ENCODE assay signal across 9 mouse cellular contexts in the genomic region with DNA sequence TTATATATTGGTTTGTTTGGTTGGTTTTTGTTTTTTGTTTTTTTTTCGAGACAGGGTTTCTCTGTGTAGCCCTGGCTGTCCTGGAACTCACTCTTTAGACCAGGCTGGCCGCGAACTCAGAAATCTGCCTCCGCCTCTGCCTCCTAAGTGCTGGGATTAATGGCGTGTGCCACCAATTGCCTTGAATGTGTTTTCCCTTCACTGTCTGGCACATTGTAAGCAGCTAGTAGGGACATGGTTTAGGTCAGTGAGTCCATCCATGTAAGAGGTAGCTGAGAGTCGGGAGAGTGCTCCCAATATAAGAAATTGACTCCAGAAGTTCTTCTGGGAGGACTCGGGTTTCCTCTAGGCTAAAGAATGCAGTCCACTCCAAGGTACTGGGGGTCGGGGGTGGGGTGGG. TPM values are rescaled to one million over a fixed set of nuclear protein-coding genes. Genes with fewer than 3 reads are reported as not detected.
DNase-seq lines count a peak whose midpoint lies in the region; ATAC-seq and TF ChIP-seq lines count a peak whose summit lies in the region.
"Had no signal": no experiment of that assay in that cellular context is flagged by ENCODE, and none has a peak within 500 bp of the region (broad histone marks: within the 10 kb centered on the region; RNA-seq: fewer than 3 reads in every experiment).

No protein-coding gene starts in this region.

- intact Hi-C loops in heart, postnatal 10 days (cut with DNase I): loop anchor here (5.0 kb wide), 1 partner anchor 147 kb away; the partner anchor contains the start of genes 4933405L10Rik and Enkd1

- H3K9me3 ChIP-seq in heart, embryonic 15.5 days (replicated peaks): no peaks in the 10 kb centered on the region
- no peaks in the 10 kb centered on the region for H3K9me3 ChIP-seq in ES-E14 (ENCODE audit: control insufficient read depth, insufficient read depth, low read depth, low read length)
- no peaks in the 10 kb centered on the region for H3K9me3 ChIP-seq in forebrain, embryonic 15.5 days
- no peaks in the 10 kb centered on the region for H3K9me3 ChIP-seq in liver, postnatal 0 days (ENCODE audit: low read length)

- no peak for TF ChIP-seq EP300 in liver, postnatal 0 days (IDR thresholded peaks at IDR 0.05; ENCODE audit: low read depth)

- in situ Hi-C loops in ES-E14 (cut with MboI; ENCODE audit: low sequenced_read_pairs in 2 of 2, unreplicated experiment in 2 of 2): no loop called here

- peaks cover 2% of the 10 kb centered on the region for H3K36me3 ChIP-seq in heart, embryonic 15.5 days
- H3K36me3 ChIP-seq in ES-E14 (ENCODE audit: control insufficient read depth, insufficient read depth, low read length, poor library complexity, severe bottlenecking): peaks cover 6% of the 10 kb centered on the region
- peaks cover under 1% of the 10 kb centered on the region; the same call in 1 of the 2 replicates for H3K36me3 ChIP-seq in forebrain, embryonic 15.5 days
- peaks cover under 1% of the 10 kb centered on the region; the same call in 1 of the 2 replicates for H3K36me3 ChIP-seq in liver, postnatal 0 days (replicated peaks; ENCODE audit: insufficient read depth, low read length)

- ATAC-seq in heart, embryonic 15.5 days (replicated peaks; ENCODE audit: insufficient number of reproducible peaks, insufficient read depth, low FRiP score, low read depth): no peak
- no peak; the same call in 1 of the 2 replicates for ATAC-seq in forebrain, embryonic 15.5 days (replicated peaks)
- no peak for ATAC-seq in liver, postnatal 0 days
- no peak for ATAC-seq in granulocyte monocyte progenitor cell, adult 5-6 weeks (replicated peaks; ENCODE audit: poor library complexity, severe bottlenecking)

- 26% methylated on average over 8 of the region's 8 CpGs for WGBS in heart, embryonic 15.5 days
- WGBS in forebrain, embryonic 15.5 days: 28% methylated on average over 8 of the region's 8 CpGs
- whole genome bisulfite sequencing in liver, postnatal 0 days (ENCODE audit: insufficient replicate concordance): 31% methylated on average over 8 of the region's 8 CpGs

- peak overlapping the region; percentile 88; the same call in 1 of the 2 replicates for H3K27ac ChIP-seq in heart, embryonic 15.5 days
- H3K27ac ChIP-seq in ES-E14 (ENCODE audit: insufficient read depth, low read depth, low read length, poor library complexity, severe bottlenecking): no peak overlapping the region
- H3K27ac ChIP-seq in forebrain, embryonic 15.5 days (replicated peaks): peak overlapping the region; percentile 81; the same call in 1 of the 2 replicates
- no peak overlapping the region; the same call in 1 of the 2 replicates for H3K27ac ChIP-seq in liver, postnatal 0 days (ENCODE audit: low read depth)

- H3K4me2 ChIP-seq in heart, embryonic 15.5 days: peak overlapping the region; percentile 95
- H3K4me2 ChIP-seq in forebrain, embryonic 15.5 days (replicated peaks): peak overlapping the region; percentile 99
- peak overlapping the region; percentile 100 for H3K4me2 ChIP-seq in liver, postnatal 0 days (ENCODE audit: low read depth, low read length)

- peak overlapping the region; percentile 78 for H3K4me3 ChIP-seq in heart, embryonic 15.5 days
- H3K4me3 ChIP-seq in ES-E14 (ENCODE audit: insufficient read depth in 1 of 2, low read depth in 1 of 2, low read length in 2 of 2, poor library complexity in 1 of 2, severe bottlenecking in 1 of 2): peak overlapping the region; percentile 6 to 98
- H3K4me3 ChIP-seq in forebrain, embryonic 15.5 days: peak overlapping the region; percentile 92
- peak overlapping the region; percentile 76 for H3K4me3 ChIP-seq in liver, postnatal 0 days (ENCODE audit: low read depth, low read length)

- peak overlapping the region; percentile 80; the same call in 1 of the 2 replicates for H3K9ac ChIP-seq in heart, embryonic 15.5 days
- no peak overlapping the region; the same call in 1 of the 2 replicates for H3K9ac ChIP-seq in ES-E14 (ENCODE audit: insufficient read depth, low read depth, low read length, poor library complexity, severe bottlenecking)
- H3K9ac ChIP-seq in forebrain, embryonic 15.5 days (replicated peaks): peak overlapping the region; percentile 85; the same call in 1 of the 2 replicates
- H3K9ac ChIP-seq in liver, postnatal 0 days (replicated peaks): peak overlapping the region; percentile 82

- H3K27me3 ChIP-seq in heart, embryonic 15.5 days: no peaks in the 10 kb centered on the region
- no peaks in the 10 kb centered on the region for H3K27me3 ChIP-seq in forebrain, embryonic 15.5 days
- no peaks in the 10 kb centered on the region for H3K27me3 ChIP-seq in liver, postnatal 0 days (ENCODE audit: insufficient read depth, low read length)
- H3K27me3 ChIP-seq: Patski had no signal

- no peak for TF ChIP-seq CTCF in liver, postnatal 0 days (IDR thresholded peaks at IDR 0.05; ENCODE audit: low read depth)

- no peak for DNase-seq in heart, postnatal 10 days
- no peak for DNase-seq in ES-E14 (ENCODE audit: low read depth, low spot score)
- DNase-seq in liver, postnatal 0 days: no peak
- DNase-seq in retina, embryonic 14.5 days (ENCODE audit: low spot score): no peak
- DNase-seq in right cerebral cortex, postnatal 25 days: no peak

- H3K4me1 ChIP-seq in heart, embryonic 15.5 days (replicated peaks): peaks cover 42% of the 10 kb centered on the region
- peaks cover 6 to 13% of the 10 kb centered on the region in 2 experiments; a peak in 3 of 4 replicates for H3K4me1 ChIP-seq in ES-E14 (ENCODE audit: control insufficient read depth in 2 of 2, insufficient read depth in 2 of 2, low read length in 2 of 2, poor library complexity in 1 of 2)
- peaks cover 48% of the 10 kb centered on the region for H3K4me1 ChIP-seq in forebrain, embryonic 15.5 days
- H3K4me1 ChIP-seq in liver, postnatal 0 days (ENCODE audit: insufficient read depth): peaks cover 42% of the 10 kb centered on the region

TF ChIP-seq in ES-E14, 5 proteins besides CTCF, POLR2A, EP300 and RAD21:
- TF ChIP-seq ZNF384 (IDR thresholded peaks at IDR 0.05; ENCODE audit: low read depth, low read length) (no peak), MAFK (IDR thresholded peaks at IDR 0.05; ENCODE audit: insufficient read depth, low read depth, low read length) (no peak), ZC3H11A (IDR thresholded peaks at IDR 0.05; ENCODE audit: borderline replicate concordance, low read depth, low read length) (no peak), CHD2 (IDR thresholded peaks at IDR 0.05; ENCODE audit: low read depth, low read length) (no peak), HCFC1 (IDR thresholded peaks at IDR 0.05; ENCODE audit: borderline replicate concordance, insufficient read depth, low read length) (no peak)

RNA-seq across cellular contexts. Expression of gene Thap11, which starts 0.6 kb away (rescaled TPM):
- polyA plus RNA-seq in heart, embryonic 15.5 days (2015; fragmentation: Nextera tagmentation; extraction: Ambion mirVana): 44.7 and 52.5 TPM in 2 replicates
- 10 to 100 TPM; 27.5 to 31.9 TPM for total RNA-seq in heart, postnatal 10 days (2021)
- total RNA-seq in ES-E14 (2012; rRNA removed): 31.5 and 52.5 TPM in 2 replicates
- polyA plus RNA-seq in forebrain, embryonic 15.5 days (2015; fragmentation: Nextera tagmentation; extraction: Ambion mirVana): 70.5 and 73.6 TPM in 2 replicates
- polyA plus RNA-seq in liver, postnatal 0 days (2015; fragmentation: Nextera tagmentation; extraction: Ambion mirVana): 19.6 and 21.5 TPM in 2 replicates
- total RNA-seq in granulocyte monocyte progenitor cell, adult 5-6 weeks (2014; fragmentation: Nextera tagmentation): 20.4 and 30.1 TPM in 2 replicates
- 29.9 and 36.8 TPM in 2 replicates for total RNA-seq in granulocyte monocyte progenitor cell, adult 5-6 weeks (2017)

RNA-seq across cellular contexts. Expression of gene Cenpt, which starts 1.2 kb away (rescaled TPM):
- polyA plus RNA-seq in heart, embryonic 15.5 days (2015; fragmentation: Nextera tagmentation; extraction: Ambion mirVana): 30.1 and 36.8 TPM in 2 replicates
- total RNA-seq in heart, postnatal 10 days (2021): 1 to 10 TPM; 8.4 to 8.5 TPM
- 82.2 and 127 TPM in 2 replicates for total RNA-seq in ES-E14 (2012; rRNA removed)
- 65.0 and 66.4 TPM in 2 replicates for polyA plus RNA-seq in forebrain, embryonic 15.5 days (2015; fragmentation: Nextera tagmentation; extraction: Ambion mirVana)
- polyA plus RNA-seq in liver, postnatal 0 days (2015; fragmentation: Nextera tagmentation; extraction: Ambion mirVana): 8.9 and 9.0 TPM in 2 replicates
- total RNA-seq in granulocyte monocyte progenitor cell, adult 5-6 weeks (2014; fragmentation: Nextera tagmentation): 21.4 and 22.0 TPM in 2 replicates
- 9.9 and 10.0 TPM in 2 replicates for total RNA-seq in granulocyte monocyte progenitor cell, adult 5-6 weeks (2017)

RNA-seq across cellular contexts. Expression of gene Nutf2, which starts 6.1 kb away (rescaled TPM):
- 154 and 173 TPM in 2 replicates for polyA plus RNA-seq in heart, embryonic 15.5 days (2015; fragmentation: Nextera tagmentation; extraction: Ambion mirVana)
- total RNA-seq in heart, postnatal 10 days (2021): 10 to 100 TPM; 41.9 to 46.2 TPM
- total RNA-seq in ES-E14 (2012; rRNA removed): 185 and 242 TPM in 2 replicates
- polyA plus RNA-seq in forebrain, embryonic 15.5 days (2015; fragmentation: Nextera tagmentation; extraction: Ambion mirVana): 189 and 218 TPM in 2 replicates
- polyA plus RNA-seq in liver, postnatal 0 days (2015; fragmentation: Nextera tagmentation; extraction: Ambion mirVana): 67.6 and 71.9 TPM in 2 replicates
- 158 and 185 TPM in 2 replicates for total RNA-seq in granulocyte monocyte progenitor cell, adult 5-6 weeks (2014; fragmentation: Nextera tagmentation)
- total RNA-seq in granulocyte monocyte progenitor cell, adult 5-6 weeks (2017): 59.3 and 120 TPM in 2 replicates

RNA-seq across cellular contexts. Expression of gene Edc4, which starts 26.4 kb away (rescaled TPM):
- polyA plus RNA-seq in heart, embryonic 15.5 days (2015; fragmentation: Nextera tagmentation; extraction: Ambion mirVana): 25.3 and 34.7 TPM in 2 replicates
- 10 to 100 TPM; 30.9 to 32.5 TPM for total RNA-seq in heart, postnatal 10 days (2021)
- 93.9 and 117 TPM in 2 replicates for total RNA-seq in ES-E14 (2012; rRNA removed)
- 55.6 and 59.1 TPM in 2 replicates for polyA plus RNA-seq in forebrain, embryonic 15.5 days (2015; fragmentation: Nextera tagmentation; extraction: Ambion mirVana)
- polyA plus RNA-seq in liver, postnatal 0 days (2015; fragmentation: Nextera tagmentation; extraction: Ambion mirVana): 5.8 and 7.2 TPM in 2 replicates
- total RNA-seq in granulocyte monocyte progenitor cell, adult 5-6 weeks (2014; fragmentation: Nextera tagmentation): 26.7 and 29.3 TPM in 2 replicates
- total RNA-seq in granulocyte monocyte progenitor cell, adult 5-6 weeks (2017): 26.4 and 42.3 TPM in 2 replicates

RNA-seq across cellular contexts. Expression of gene Tsnaxip1, which starts 26.8 kb away (rescaled TPM):
- 0.06 and 0.29 TPM in 2 replicates for polyA plus RNA-seq in heart, embryonic 15.5 days (2015; fragmentation: Nextera tagmentation; extraction: Ambion mirVana)
- not detected for total RNA-seq in heart, postnatal 10 days (2021)
- 0.13 and 0.26 TPM in 2 replicates for total RNA-seq in ES-E14 (2012; rRNA removed)
- polyA plus RNA-seq in forebrain, embryonic 15.5 days (2015; fragmentation: Nextera tagmentation; extraction: Ambion mirVana): 0.61 and 0.84 TPM in 2 replicates
- not detected in 2 replicates for polyA plus RNA-seq in liver, postnatal 0 days (2015; fragmentation: Nextera tagmentation; extraction: Ambion mirVana)
- not detected in 2 replicates for total RNA-seq in granulocyte monocyte progenitor cell, adult 5-6 weeks (2014; fragmentation: Nextera tagmentation)
- not detected in 2 replicates for total RNA-seq in granulocyte monocyte progenitor cell, adult 5-6 weeks (2017)

Comparison
In these comparisons a context has a peak if more than half of its experiments do, and no peak if none do; other contexts are left out.
1. H3K27ac ChIP-seq: peak in heart, embryonic 15.5 days (single experiment) and forebrain, embryonic 15.5 days (single experiment); none in ES-E14 (single experiment) and liver, postnatal 0 days (single experiment).
2. Peak in every context shown above with its lines, with median percentiles within 50 percentile points of each other: H3K4me2 ChIP-seq and H3K4me3 ChIP-seq.